Mouse (Mus musculus) bone marrow, adult 2 months (tissue): ENCODE results near the gene Kpna4.

Source experiments
- CTCF ChIP-seq: fragments of 200-500 bp; IDR thresholded peaks from 2 replicates; pipeline ENCODE4 v1.5.1; 2011; ENCODE audit warnings: low read length, control low read depth; ENCODE audit not compliant: control insufficient read depth, insufficient read depth
- POLR2A ChIP-seq: fragments of 200-500 bp; IDR thresholded peaks from 2 replicates; pipeline ENCODE4 v1.6.1; 2011; ENCODE audit warnings: low read depth, mild to moderate bottlenecking, control low read depth, low read length, borderline replicate concordance; ENCODE audit not compliant: control insufficient read depth

- TF ChIP-seq POLR2A: no peak
- no peak for TF ChIP-seq CTCF
Measured at GRCm38 (mm10) chr3:69054760-69055432, 72.0 kb downstream of the Kpna4 start.
